Mouse (Mus musculus) c-Kit-positive CD71-positive TER-119-positive erythroid progenitor cells, embryonic 14.5 days (primary cell): ENCODE data around the gene Olfr6.
A peak's percentile ranks its signal among the peaks of the same experiment; 100 is the strongest.
"Not testable (repeated sequence)": the region's sequence is repeated elsewhere in the genome, so short reads cannot be mapped to it uniquely, and the experiment has no call there.

ENCODE experiments used
- DNase-seq: peaks from one replicate; pipeline ENCODE4 v3.0.0-alpha.2; 2013; ENCODE audit warnings: low spot score

The Olfr6 gene

DNA sequence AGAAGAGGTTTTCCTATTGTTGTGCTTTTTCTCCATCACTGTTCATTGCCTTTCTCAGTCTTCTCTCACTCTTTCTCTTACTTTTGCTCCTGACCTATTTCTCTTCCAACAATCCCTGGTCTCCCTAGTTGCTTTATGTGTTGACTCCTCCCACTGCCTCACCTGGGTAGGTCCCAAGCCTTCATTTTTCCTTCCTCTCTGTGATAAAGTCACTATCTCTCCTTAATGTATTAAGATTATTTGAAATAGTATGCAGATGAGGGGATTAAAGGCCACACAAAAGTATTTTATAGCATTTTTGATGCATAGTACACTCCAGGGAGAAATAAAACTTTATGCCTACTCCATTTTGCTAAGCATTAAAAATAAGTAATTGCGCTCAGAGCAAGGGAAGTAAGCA is at the start of gene Olfr6:
TSS of gene Olfr6 (minus strand) at position 101 of the 400 bp plus-strand sequence.
- DNase-seq = no peak

DNA sequence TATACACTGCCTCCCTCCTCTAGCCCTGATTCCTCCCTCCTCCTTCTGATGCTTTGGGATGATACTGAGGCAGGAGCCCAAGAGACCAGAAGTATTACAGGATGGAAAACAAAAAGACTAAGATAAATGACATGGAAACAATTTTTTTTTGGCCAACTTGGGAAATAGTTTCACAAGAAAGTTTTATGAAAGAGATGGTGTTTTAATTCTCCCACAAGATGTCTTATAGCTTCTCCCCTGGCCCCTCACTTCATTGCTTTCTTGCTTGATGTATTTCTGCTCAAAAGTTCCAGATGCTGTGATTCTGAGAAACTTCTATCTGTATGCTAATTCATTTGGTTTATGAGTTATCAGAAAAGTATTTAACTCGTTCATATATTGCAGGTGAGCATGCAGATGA is 42.2 kb upstream of the Olfr6 start, which contains the start of gene Olfr2:
TSS of gene Olfr2 (minus strand) at position 101 of the 400 bp plus-strand sequence.
- no peak for DNase-seq

DNA sequence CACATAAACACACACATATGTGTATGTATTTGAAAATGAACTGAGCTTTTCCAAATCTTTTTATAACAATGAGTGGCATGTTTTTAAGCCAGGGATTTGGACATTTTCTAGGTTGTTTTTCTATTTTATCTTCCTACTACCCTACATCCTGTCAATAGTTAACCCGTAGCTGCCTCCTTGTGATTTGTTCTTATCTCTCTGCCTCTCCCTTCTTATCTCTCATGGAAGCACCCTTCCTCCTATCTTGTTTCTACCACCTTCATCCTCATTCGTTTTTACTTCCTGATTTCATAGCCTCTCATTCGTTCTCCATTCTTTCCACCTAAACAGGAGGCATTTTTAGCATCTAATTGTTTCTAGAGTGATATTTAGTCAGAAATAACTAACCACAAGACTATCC is 40.4 kb upstream of the Olfr6 start:
- no peak for DNase-seq

DNA sequence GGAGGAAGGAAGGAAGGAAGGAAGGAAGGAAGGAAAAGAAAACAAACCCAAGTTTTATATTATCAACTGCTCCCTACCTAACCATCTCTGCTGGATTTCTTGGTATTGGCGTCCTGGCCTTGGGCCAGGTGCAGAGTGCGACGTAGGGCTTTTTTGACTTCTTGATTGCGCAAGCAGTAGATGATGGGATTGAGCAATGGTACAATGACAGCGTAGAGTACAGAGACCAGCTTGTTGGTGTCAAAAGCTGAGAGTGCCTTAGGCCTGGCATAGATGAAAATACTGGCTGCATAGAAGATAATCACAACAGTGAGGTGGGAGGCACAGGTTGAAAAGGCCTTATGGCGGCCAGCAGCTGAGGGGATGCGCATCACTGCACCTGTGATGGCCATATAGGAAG is 37.1 kb upstream of the Olfr6 start:
- no peak for DNase-seq

DNA sequence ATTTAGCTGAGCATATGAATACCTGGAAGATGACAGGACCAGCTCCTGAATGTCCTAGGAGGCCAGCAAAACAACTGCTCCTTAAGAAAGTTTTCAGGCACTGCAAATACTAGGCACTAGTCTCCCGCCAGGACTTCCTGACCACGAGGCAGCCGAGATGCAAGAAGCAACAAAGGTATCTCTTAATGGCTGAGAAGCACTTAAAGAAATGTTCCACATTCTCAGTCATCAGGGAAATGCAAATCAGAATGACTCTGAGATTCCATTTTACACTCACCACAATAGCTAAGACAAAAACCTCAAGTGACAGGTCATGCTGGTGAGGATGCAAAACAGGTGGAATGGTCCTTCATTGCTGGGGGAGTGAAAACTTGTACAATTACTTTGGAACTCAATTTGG is 21.5 kb upstream of the Olfr6 start:
- no peak for DNase-seq

DNA sequence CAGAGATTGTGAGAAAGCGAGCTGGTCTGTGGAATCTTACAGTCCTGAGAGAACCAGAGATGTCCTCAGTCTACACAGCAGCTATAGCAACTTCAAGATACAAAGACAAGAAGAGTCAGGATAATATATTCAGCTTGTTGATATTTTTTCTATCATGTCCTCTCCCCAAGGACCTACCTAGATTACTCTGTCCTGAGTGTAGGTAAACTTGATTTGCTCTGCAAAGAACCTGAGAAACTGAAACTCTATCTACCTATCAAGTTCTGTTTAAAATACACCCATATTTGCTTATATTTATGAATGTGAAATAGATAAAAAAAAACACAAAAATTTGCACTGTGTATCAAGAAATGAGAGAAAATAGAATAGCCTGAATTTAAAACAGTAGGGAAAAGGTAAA is 11.6 kb upstream of the Olfr6 start, which contains the start of gene Olfr711:
TSS of gene Olfr711 (minus strand) at position 101 of the 400 bp plus-strand sequence.
- DNase-seq = no peak

DNA sequence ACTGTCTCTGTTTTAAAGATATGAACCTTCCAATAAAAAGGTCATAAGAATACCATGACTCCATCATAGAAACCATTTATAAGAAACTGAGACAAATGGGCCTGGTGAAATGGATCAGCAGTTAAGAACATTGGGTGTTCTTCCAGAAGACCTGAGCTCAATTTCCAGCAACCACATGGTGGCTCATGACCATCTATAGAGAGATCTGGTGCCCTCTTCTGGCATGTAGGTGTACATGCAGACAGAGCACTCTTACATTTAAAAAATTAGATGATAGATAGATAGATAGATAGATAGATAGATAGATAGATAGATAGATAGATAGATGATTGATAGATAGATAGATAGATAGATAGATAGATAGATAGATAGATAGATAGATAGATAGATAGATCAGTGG is 3.8 kb upstream of the Olfr6 start:
- peak; percentile 13 for DNase-seq

DNA sequence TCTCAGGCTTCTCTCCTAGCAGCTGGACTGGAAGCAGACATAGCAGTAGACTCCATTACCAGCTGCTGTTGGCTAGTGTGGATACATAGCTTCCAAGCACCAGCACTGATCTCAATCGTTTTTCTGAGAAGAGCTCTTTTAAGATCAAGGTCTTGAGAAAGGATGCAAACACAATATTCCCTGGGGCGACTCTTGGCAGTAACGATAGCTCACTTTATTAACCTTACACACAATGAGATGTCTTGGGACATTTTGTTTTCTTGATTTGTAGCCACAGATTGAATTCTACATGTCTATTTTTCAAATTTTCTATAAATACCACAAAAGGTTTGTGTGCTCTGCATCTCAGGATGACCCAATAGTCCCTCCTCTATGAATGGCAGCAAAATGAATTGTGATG is 15.5 kb downstream of the Olfr6 start, which contains the start of gene Olfr710:
TSS of gene Olfr710 (minus strand) at position 101 of the 400 bp plus-strand sequence.
- no peak for DNase-seq

- no peak for DNase-seq
Measured at GRCm38 (mm10) chr7:106932119-106932518, 31.6 kb downstream of the Olfr6 start, which contains the start of gene Olfr709-ps1. Gene Olfr709-ps1 (minus strand): TSS chr7:106932219.

- DNase-seq = not testable (repeated sequence)
Measured at GRCm38 (mm10) chr7:106920961-106921360, 42.8 kb downstream of the Olfr6 start.

- DNase-seq = no peak
Measured at GRCm38 (mm10) chr7:106907676-106908075, 56.1 kb downstream of the Olfr6 start, which contains the start of gene Olfr1532-ps1. Gene Olfr1532-ps1 (plus strand): TSS chr7:106908001.
